Mouse (Mus musculus): ENCODE measurements around the gene 2610528J11Rik.
A peak's percentile ranks its signal among the peaks of the same experiment; 100 is the strongest.

GRCm38 (mm10) chr4:118566161-118566676 lies 39.4 kb downstream of the 2610528J11Rik start:
- TF ChIP-seq CTCF (IDR thresholded peaks at IDR 0.05) (no peak), EP300 (IDR thresholded peaks at IDR 0.05; ENCODE audit: insufficient read depth, low read depth, low read length) (0 out of 2 replicates have a peak, but pooled peaks have one; percentile 35)
